Mouse (Mus musculus) embryonic facial prominence, embryonic 12.5 days (tissue): ENCODE results near the gene Gm20696. TPM values are rescaled to one million over a fixed set of nuclear protein-coding genes. Genes with fewer than 3 reads are reported as not detected.

Experiments used
- ATAC-seq: fragments of 200-750 bp; cut with Nextera tagmentation; 2 replicates; pipeline ENCODE4 v1.8.0; 2017; ENCODE audit not compliant: insufficient number of reproducible peaks, insufficient read depth, low FRiP score, low TSS enrichment
- H3K27ac ChIP-seq: fragments of 300-500 bp; sonication (generic); 2 replicates; pipeline ENCODE4 v1.5.1; 2016; ENCODE audit warnings: mild to moderate bottlenecking
- H3K27me3 ChIP-seq: fragments of 300-500 bp; sonication (generic); 2 replicates; pipeline ENCODE4 v1.6.1; 2016; ENCODE audit warnings: mild to moderate bottlenecking, moderate library complexity
- H3K36me3 ChIP-seq: fragments of 300-500 bp; sonication (generic); 2 replicates; pipeline ENCODE4 v1.6.1; 2016; ENCODE audit warnings: mild to moderate bottlenecking
- H3K4me1 ChIP-seq: fragments of 300-500 bp; sonication (generic); 2 replicates; pipeline ENCODE4 v1.6.1; 2016
- H3K4me2 ChIP-seq: fragments of 300-500 bp; sonication (generic); replicated peaks from 2 replicates; pipeline ENCODE4 v1.6.1; 2016; ENCODE audit warnings: mild to moderate bottlenecking, moderate library complexity
- H3K4me3 ChIP-seq: fragments of 300-500 bp; sonication (generic); 2 replicates; pipeline ENCODE4 v1.5.1; 2016; ENCODE audit warnings: mild to moderate bottlenecking
- H3K9ac ChIP-seq: fragments of 300-500 bp; sonication (generic); 2 replicates; pipeline ENCODE4 v1.6.1; 2016; ENCODE audit warnings: mild to moderate bottlenecking, moderate library complexity
- H3K9me3 ChIP-seq: fragments of 300-500 bp; sonication (generic); 2 replicates; pipeline ENCODE4 v1.6.1; 2016; ENCODE audit warnings: mild to moderate bottlenecking, moderate library complexity
- WGBS: fragments of 180-500 bp; shearing (Covaris S2); methylation state at CpG from one replicate; pipeline ENCODE4 v1.1.7; 2016; 5-methylcytosine and 5-hydroxymethylcytosine counted together
- polyA plus RNA-seq: library from polyadenylated mRNA; unstranded; fragments of >200 nt; fragmentation: Nextera tagmentation; extraction: Ambion mirVana; gene quantifications from 2 replicates; pipeline ENCODE4 v1.2.1, GENCODE M21; 2016

Gm20696 gene
- polyA plus RNA-seq, 1 experiment from 2014 or later: 7.5 TPM

DNA sequence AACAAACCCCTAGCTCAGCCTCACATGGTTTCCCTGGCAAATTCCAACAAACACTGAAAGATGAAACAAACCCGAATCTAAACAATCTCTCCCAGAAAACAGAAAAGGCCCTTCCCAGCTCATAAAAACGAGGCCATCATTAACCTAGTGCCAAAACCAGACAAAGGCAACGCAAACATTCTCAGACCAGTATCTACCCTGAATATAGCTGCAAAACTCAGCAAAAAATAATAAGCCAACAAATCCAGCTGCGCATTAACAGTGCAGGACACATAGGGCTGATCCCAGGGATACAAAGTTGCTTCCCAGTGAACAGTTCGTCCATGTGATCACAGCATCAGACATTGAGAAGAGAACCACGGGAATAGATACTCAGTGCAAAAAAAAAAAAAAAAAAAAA lies 121.2 kb downstream of the Gm20696 start:
- WGBS: 73% methylated on average over 6 of the region's 6 CpGs
- Histone ChIP-seq H3K27me3 (no peaks in the 10 kb centered on the region), H3K36me3 (no peaks in the 10 kb centered on the region), H3K27ac (no peak overlapping the region), H3K9ac (no peak overlapping the region), H3K4me3 (no peak overlapping the region), H3K9me3 (no peaks in the 10 kb centered on the region), H3K4me2 (no peak overlapping the region), H3K4me1 (no peaks in the 10 kb centered on the region)
- no peak for ATAC-seq

- no peaks in the 10 kb centered on the region for H3K27me3 ChIP-seq
- WGBS: 24% methylated on average over 3 of the region's 3 CpGs
- H3K4me2 ChIP-seq: no peak overlapping the region
- no peaks in the 10 kb centered on the region for H3K9me3 ChIP-seq
- H3K4me3 ChIP-seq: no peak overlapping the region
- H3K36me3 ChIP-seq: no peaks in the 10 kb centered on the region
- H3K27ac ChIP-seq: no peak overlapping the region
- H3K9ac ChIP-seq: no peak overlapping the region
- no peak for ATAC-seq
- H3K4me1 ChIP-seq: peaks cover 9% of the 10 kb centered on the region; the same call in 1 of the 2 replicates
These were observed 125.5 kb downstream of the Gm20696 start for GRCm38 (mm10) chr6:99541105-99541504.

GRCm38 (mm10) chr6:99540653-99541052 lies 125.9 kb downstream of the Gm20696 start:
- no peak overlapping the region for H3K4me2 ChIP-seq
- no peaks in the 10 kb centered on the region for H3K9me3 ChIP-seq
- ATAC-seq: no peak
- no peak overlapping the region for H3K4me3 ChIP-seq
- H3K4me1 ChIP-seq: peaks cover 9% of the 10 kb centered on the region; the same call in 1 of the 2 replicates
- H3K9ac ChIP-seq: no peak overlapping the region
- no peaks in the 10 kb centered on the region for H3K27me3 ChIP-seq
- no peaks in the 10 kb centered on the region for H3K36me3 ChIP-seq
- H3K27ac ChIP-seq: no peak overlapping the region
- 59% methylated on average over 6 of the region's 6 CpGs for WGBS

DNA sequence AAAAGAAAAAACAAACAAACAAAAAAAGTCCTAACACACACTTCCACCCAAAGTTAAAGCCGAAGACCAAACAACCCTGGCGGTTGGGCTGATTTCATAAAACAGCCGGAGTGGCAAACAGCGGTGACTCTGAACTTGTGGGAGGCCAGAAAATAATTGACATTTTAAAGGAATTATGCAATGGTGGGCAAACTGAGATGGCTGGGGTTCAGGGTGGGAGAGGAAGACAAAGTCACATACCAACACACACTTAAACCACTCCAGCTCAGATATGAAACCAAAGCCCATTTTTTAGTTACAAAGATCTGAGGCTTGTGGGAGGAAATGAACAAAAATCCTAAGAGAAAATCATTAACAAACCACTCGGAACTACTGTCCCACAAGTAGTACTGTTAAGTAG lies 126.5 kb downstream of the Gm20696 start:
- ATAC-seq: no peak

GRCm38 (mm10) chr6:99538194-99538941 lies 128.2 kb downstream of the Gm20696 start:
- no peaks in the 10 kb centered on the region for H3K36me3 ChIP-seq
- peaks cover 9% of the 10 kb centered on the region; the same call in 1 of the 2 replicates for H3K4me1 ChIP-seq
- no peak for ATAC-seq
- H3K9me3 ChIP-seq: no peaks in the 10 kb centered on the region
- no peak overlapping the region for H3K9ac ChIP-seq
- no peaks in the 10 kb centered on the region for H3K27me3 ChIP-seq
- H3K4me3 ChIP-seq: no peak overlapping the region
- H3K27ac ChIP-seq: no peak overlapping the region
- WGBS: 74% methylated on average over 17 of the region's 17 CpGs
- no peak overlapping the region for H3K4me2 ChIP-seq

More for the DNA sequence above, 126.5 kb downstream of the Gm20696 start:
- no peaks in the 10 kb centered on the region for H3K27me3 ChIP-seq
- H3K27ac ChIP-seq: no peak overlapping the region
- H3K36me3 ChIP-seq: no peaks in the 10 kb centered on the region
- H3K9me3 ChIP-seq: no peaks in the 10 kb centered on the region
- H3K9ac ChIP-seq: no peak overlapping the region
- H3K4me3 ChIP-seq: no peak overlapping the region
- H3K4me2 ChIP-seq: no peak overlapping the region
- WGBS: 81% methylated on average over 5 of the region's 5 CpGs
- H3K4me1 ChIP-seq: peaks cover 9% of the 10 kb centered on the region; the same call in 1 of the 2 replicates

DNA sequence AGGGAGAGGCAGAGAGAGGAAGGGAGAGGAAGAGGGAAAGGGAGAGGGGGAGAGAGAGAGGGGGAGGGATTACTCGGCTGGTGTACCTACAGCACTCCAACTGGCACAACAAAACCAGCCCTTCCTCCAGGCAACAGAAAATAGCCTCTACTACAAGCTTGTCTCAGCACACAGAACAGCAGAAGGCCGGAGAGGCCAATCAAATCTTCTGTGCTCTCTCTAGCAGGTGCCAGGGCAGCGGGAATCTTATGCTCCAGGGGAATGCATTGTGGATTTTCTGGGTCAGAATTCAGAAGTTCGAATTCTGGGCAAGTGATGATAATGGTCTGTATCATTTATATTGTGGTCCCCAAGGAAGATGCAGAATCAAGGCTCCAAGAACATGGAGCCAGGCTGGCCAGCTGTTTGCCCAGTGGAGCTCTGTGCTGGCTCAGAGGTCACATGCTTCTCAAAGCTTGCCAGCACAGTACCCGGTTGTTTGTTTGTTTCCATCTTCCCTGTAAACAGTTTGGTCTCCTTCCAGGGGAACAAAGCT lies 132.3 kb downstream of the Gm20696 start:
- ATAC-seq: no peak
- no peaks in the 10 kb centered on the region for H3K9me3 ChIP-seq
- 56% methylated on average over 5 of the region's 5 CpGs for WGBS

DNA sequence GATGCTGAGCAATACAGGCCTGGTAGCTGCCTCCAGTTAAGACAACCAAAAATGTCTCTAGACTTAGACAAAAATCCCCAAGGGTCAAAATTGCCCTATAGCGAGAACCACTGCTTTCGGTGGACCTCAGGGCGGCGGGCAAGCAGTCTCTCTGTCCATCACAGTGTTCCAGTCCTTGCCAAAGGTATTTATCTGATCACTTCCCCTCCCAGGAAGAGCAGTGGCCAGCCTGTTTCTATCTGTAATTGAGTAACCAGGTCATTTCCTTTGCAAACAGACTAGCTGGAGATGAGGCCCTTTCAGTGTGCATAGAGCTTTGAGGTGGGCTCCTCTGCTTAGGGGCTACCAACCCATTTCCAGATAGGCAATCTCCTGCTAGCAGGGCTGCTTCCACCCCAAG lies 134.1 kb downstream of the Gm20696 start:
- no peak overlapping the region for H3K9ac ChIP-seq
- H3K9me3 ChIP-seq: 0 out of 2 replicates have a peak, but pooled peaks cover 3% of the 10 kb centered on the region
- no peak overlapping the region for H3K4me3 ChIP-seq
- no peak overlapping the region for H3K4me2 ChIP-seq
- H3K4me1 ChIP-seq: no peaks in the 10 kb centered on the region
- H3K36me3 ChIP-seq: no peaks in the 10 kb centered on the region
- no peaks in the 10 kb centered on the region for H3K27me3 ChIP-seq
- no peak for ATAC-seq
- WGBS: 89% methylated on average over 4 of the region's 4 CpGs
- H3K27ac ChIP-seq: no peak overlapping the region

More for the DNA sequence above, 132.3 kb downstream of the Gm20696 start:
- H3K9ac ChIP-seq: no peak overlapping the region
- no peak overlapping the region for H3K4me2 ChIP-seq
- H3K27ac ChIP-seq: no peak overlapping the region
- H3K36me3 ChIP-seq: no peaks in the 10 kb centered on the region
- no peaks in the 10 kb centered on the region for H3K27me3 ChIP-seq
- peaks cover 9% of the 10 kb centered on the region; the same call in 1 of the 2 replicates for H3K4me1 ChIP-seq
- H3K4me3 ChIP-seq: no peak overlapping the region

GRCm38 (mm10) chr6:99528972-99529371 lies 137.6 kb downstream of the Gm20696 start:
- no peak for ATAC-seq
- no peak overlapping the region for H3K4me3 ChIP-seq
- H3K27ac ChIP-seq: no peak overlapping the region
- no peaks in the 10 kb centered on the region for H3K27me3 ChIP-seq
- WGBS: 56% methylated on average over 2 of the region's 2 CpGs
- H3K4me1 ChIP-seq: no peaks in the 10 kb centered on the region
- H3K4me2 ChIP-seq: no peak overlapping the region
- peaks cover 9% of the 10 kb centered on the region; the same call in 1 of the 2 replicates for H3K36me3 ChIP-seq
- no peak overlapping the region for H3K9ac ChIP-seq
- H3K9me3 ChIP-seq: 0 out of 2 replicates have a peak, but pooled peaks cover 7% of the 10 kb centered on the region

- Histone ChIP-seq H3K36me3 (peaks cover 9% of the 10 kb centered on the region; the same call in 1 of the 2 replicates), H3K4me3 (no peak overlapping the region), H3K27me3 (no peaks in the 10 kb centered on the region), H3K9me3 (0 out of 2 replicates have a peak, but pooled peaks cover 7% of the 10 kb centered on the region), H3K4me2 (no peak overlapping the region), H3K9ac (no peak overlapping the region), H3K4me1 (0 out of 2 replicates have a peak, but pooled peaks cover 4% of the 10 kb centered on the region), H3K27ac (no peak overlapping the region)
- WGBS: 91% methylated on average over 6 of the region's 6 CpGs
- no peak for ATAC-seq
These were observed 139.0 kb downstream of the Gm20696 start for GRCm38 (mm10) chr6:99527457-99528105.

DNA sequence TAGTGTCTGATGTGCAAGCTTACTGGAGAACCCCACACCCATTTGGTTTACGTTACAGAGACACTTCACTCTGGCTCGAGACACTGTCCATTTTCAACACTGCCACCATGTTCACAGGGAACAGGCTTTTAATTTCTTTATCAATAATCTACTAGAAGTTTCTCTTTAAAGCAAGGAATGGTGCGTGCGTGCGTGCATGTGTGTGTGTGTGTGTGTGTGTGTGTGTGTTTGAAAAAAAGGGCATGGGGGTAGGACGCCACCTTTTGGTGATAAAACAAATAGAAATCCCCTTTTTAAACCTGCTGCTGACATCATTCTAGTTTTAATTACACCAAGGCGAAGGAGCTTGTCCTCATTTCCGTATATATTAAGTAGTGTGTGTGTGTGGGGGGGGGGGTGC lies 141.2 kb downstream of the Gm20696 start:
- Histone ChIP-seq H3K4me1 (0 out of 2 replicates have a peak, but pooled peaks cover 4% of the 10 kb centered on the region), H3K9me3 (0 out of 2 replicates have a peak, but pooled peaks cover 7% of the 10 kb centered on the region), H3K4me3 (no peak overlapping the region), H3K9ac (no peak overlapping the region), H3K27me3 (no peaks in the 10 kb centered on the region), H3K27ac (no peak overlapping the region), H3K36me3 (peaks cover 9% of the 10 kb centered on the region; the same call in 1 of the 2 replicates), H3K4me2 (no peak overlapping the region)
- ATAC-seq: no peak
- 39% methylated on average over 8 of the region's 8 CpGs for WGBS

DNA sequence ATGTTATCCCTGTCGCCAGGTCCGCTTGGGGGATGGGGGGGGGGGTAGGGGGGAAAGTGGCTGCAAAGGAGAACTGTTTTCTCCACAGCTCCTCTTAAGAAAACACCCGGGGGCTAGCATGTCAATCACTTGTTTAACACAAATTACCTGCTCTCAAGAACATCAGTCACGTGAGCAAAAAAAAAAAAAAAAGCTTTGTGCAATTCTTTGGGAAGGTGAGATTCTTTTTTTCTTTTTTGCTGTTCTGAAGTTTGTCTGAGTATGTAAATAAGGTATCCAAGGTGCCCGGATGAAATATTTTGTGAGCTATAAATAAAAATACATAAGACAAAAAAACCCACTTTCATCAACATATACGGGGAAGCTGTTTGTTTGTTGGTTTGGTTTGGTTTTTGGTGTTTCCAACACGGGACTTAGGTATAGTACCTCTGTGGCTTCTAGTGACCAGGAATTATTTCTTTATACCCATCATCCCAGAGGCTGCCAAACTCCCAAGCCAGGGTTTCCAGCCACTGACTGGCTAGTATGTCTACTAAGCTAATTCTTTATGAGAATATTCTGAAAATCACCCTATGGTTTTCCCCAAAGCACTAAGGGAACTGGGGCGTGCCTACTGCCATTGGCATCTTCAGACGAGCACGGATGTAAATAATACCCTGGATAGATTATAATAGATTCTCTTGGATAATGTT lies 142.8 kb downstream of the Gm20696 start:
- Histone ChIP-seq H3K36me3 (peaks cover 9% of the 10 kb centered on the region; the same call in 1 of the 2 replicates), H3K4me3 (peak overlapping the region; percentile 73), H3K27ac (peak overlapping the region; percentile 99), H3K9me3 (0 out of 2 replicates have a peak, but pooled peaks cover 7% of the 10 kb centered on the region), H3K9ac (peak overlapping the region; percentile 88), H3K4me1 (0 out of 2 replicates have a peak, but pooled peaks cover 4% of the 10 kb centered on the region), H3K4me2 (peak overlapping the region; percentile 85), H3K27me3 (no peaks in the 10 kb centered on the region)
- WGBS: 19% methylated on average over 10 of the region's 10 CpGs
- no peak for ATAC-seq
